Mouse (Mus musculus) cortical plate, adult 2 months (tissue): ENCODE measurements around the gene Phf5a.

ENCODE experiments used
- CTCF ChIP-seq: fragments of 200-500 bp; IDR thresholded peaks from 2 replicates; pipeline ENCODE4 v1.5.1; 2011; ENCODE audit warnings: mild to moderate bottlenecking, control low read depth, low read length; ENCODE audit not compliant: insufficient read depth; ENCODE audit errors: extremely low read depth
- POLR2A ChIP-seq: fragments of 200-500 bp; IDR thresholded peaks from 2 replicates; pipeline ENCODE4 v1.6.1; 2011; ENCODE audit warnings: mild to moderate bottlenecking, low read length, control low read depth; ENCODE audit not compliant: insufficient read depth; ENCODE audit errors: extremely low read depth

- TF ChIP-seq CTCF (no peak), POLR2A (no peak)
These were observed 15.3 kb upstream of the Phf5a start for GRCm38 (mm10) chr15:81886795-81887550.
